Mouse (Mus musculus) ovary, postnatal 10 days (tissue): Measurements from ENCODE around the gene Wwc2.
"Not testable (repeated sequence)": the region's sequence is repeated elsewhere in the genome, so short reads cannot be mapped to it uniquely, and the experiment has no call there.

Source experiments
- DNase-seq: peaks from one replicate; pipeline ENCODE4 v3.0.0; 2022; ENCODE audit warnings: low spot score

Gene Wwc2

GRCm38 (mm10) chr8:47847931-47848330 is 142.8 kb downstream of the Wwc2 start:
- no peak for DNase-seq

- no peak for DNase-seq
Observed at GRCm38 (mm10) chr8:47847161-47847560, 143.6 kb downstream of the Wwc2 start.

GRCm38 (mm10) chr8:47845956-47846355 is 144.8 kb downstream of the Wwc2 start:
- no peak for DNase-seq

GRCm38 (mm10) chr8:47843651-47844050 is 147.1 kb downstream of the Wwc2 start:
- no peak for DNase-seq

- no peak for DNase-seq
Observed at GRCm38 (mm10) chr8:47843063-47843462, 147.7 kb downstream of the Wwc2 start.

GRCm38 (mm10) chr8:47833944-47834343 is 156.8 kb downstream of the Wwc2 start:
- DNase-seq = no peak

- no peak for DNase-seq
Observed at GRCm38 (mm10) chr8:47832616-47833015, 158.1 kb downstream of the Wwc2 start.

GRCm38 (mm10) chr8:47826911-47827310 is 163.8 kb downstream of the Wwc2 start:
- no peak for DNase-seq

GRCm38 (mm10) chr8:47825596-47825995 is 165.1 kb downstream of the Wwc2 start:
- DNase-seq = no peak

GRCm38 (mm10) chr8:47824182-47824581 is 166.5 kb downstream of the Wwc2 start, which contains the start of gene Cldn22:
Cldn22 (plus strand) TSS chr8:47824482.
- DNase-seq = no peak

GRCm38 (mm10) chr8:47823777-47824176 is 166.9 kb downstream of the Wwc2 start:
- DNase-seq = no peak

GRCm38 (mm10) chr8:47822541-47822940 is 168.2 kb downstream of the Wwc2 start:
- not testable (repeated sequence) for DNase-seq

GRCm38 (mm10) chr8:47821843-47822242 is 168.9 kb downstream of the Wwc2 start, which contains the start of gene Cldn24:
Cldn24 (plus strand) TSS chr8:47822143.
- no peak for DNase-seq

GRCm38 (mm10) chr8:47820914-47821772 is 169.6 kb downstream of the Wwc2 start:
- no peak for DNase-seq

GRCm38 (mm10) chr8:47819034-47819433 is 171.7 kb downstream of the Wwc2 start:
- DNase-seq = no peak

- no peak for DNase-seq
Observed at GRCm38 (mm10) chr8:47811221-47811620, 179.5 kb downstream of the Wwc2 start.

GRCm38 (mm10) chr8:47810666-47811015 is 180.1 kb downstream of the Wwc2 start:
- DNase-seq = no peak

GRCm38 (mm10) chr8:47809970-47810665 is 180.6 kb downstream of the Wwc2 start:
- DNase-seq = no peak

GRCm38 (mm10) chr8:47804262-47804661 is 186.5 kb downstream of the Wwc2 start:
- no peak for DNase-seq

GRCm38 (mm10) chr8:47802349-47802748 is 188.4 kb downstream of the Wwc2 start:
- DNase-seq = no peak

GRCm38 (mm10) chr8:47799438-47799837 is 191.3 kb downstream of the Wwc2 start:
- DNase-seq = no peak

GRCm38 (mm10) chr8:47791986-47792385 is 198.7 kb downstream of the Wwc2 start:
- DNase-seq = no peak

- DNase-seq = no peak
Observed at GRCm38 (mm10) chr8:47787705-47788104, 203.0 kb downstream of the Wwc2 start.
